Mouse (Mus musculus) heart, embryonic 16.5 days (tissue): ENCODE data around the gene Dnaja1. TPM values are rescaled to one million over a fixed set of nuclear protein-coding genes. Genes with fewer than 3 reads are reported as not detected.
A peak's percentile ranks its signal among the peaks of the same experiment; 100 is the strongest.

ENCODE experiments used
- ATAC-seq: fragments of 200-750 bp; cut with Nextera tagmentation; replicated peaks from 2 replicates; pipeline ENCODE4 v1.8.0; 2017; ENCODE audit warnings: moderate number of reproducible peaks; ENCODE audit not compliant: insufficient read depth, low FRiP score; ENCODE audit errors: extremely low read depth
- H3K27ac ChIP-seq: fragments of 300-500 bp; sonication (generic); 2 replicates; pipeline ENCODE4 v1.5.1; 2014; ENCODE audit warnings: mild to moderate bottlenecking, low read length, control low read depth, moderate library complexity
- H3K27me3 ChIP-seq: fragments of 300-500 bp; sonication (generic); 2 replicates; pipeline ENCODE4 v1.6.1; 2014; ENCODE audit warnings: low read length, mixed read lengths; ENCODE audit not compliant: control insufficient read depth, insufficient read depth
- H3K36me3 ChIP-seq: fragments of 300-500 bp; sonication (generic); 2 replicates; pipeline ENCODE4 v1.6.1; 2014; ENCODE audit not compliant: control insufficient read depth, insufficient read depth
- H3K4me1 ChIP-seq: fragments of 300-500 bp; sonication (generic); 2 replicates; pipeline ENCODE4 v1.6.1; 2014; ENCODE audit warnings: low read length, mixed read lengths; ENCODE audit not compliant: control insufficient read depth, insufficient read depth
- H3K4me2 ChIP-seq: fragments of 300-500 bp; sonication (generic); 2 replicates; pipeline ENCODE4 v1.6.1; 2014; ENCODE audit warnings: low read depth, mild to moderate bottlenecking, control low read depth, low read length
- H3K4me3 ChIP-seq: fragments of 300-500 bp; sonication (generic); 2 replicates; pipeline ENCODE4 v1.5.1; 2014; ENCODE audit warnings: mild to moderate bottlenecking, control low read depth, low read length
- H3K9ac ChIP-seq: fragments of 300-500 bp; sonication (generic); 2 replicates; pipeline ENCODE4 v1.6.1; 2014; ENCODE audit warnings: low read length, control low read depth
- H3K9me3 ChIP-seq: fragments of 300-500 bp; sonication (generic); replicated peaks from 2 replicates; pipeline ENCODE4 v1.6.1; 2016; ENCODE audit warnings: low read length; ENCODE audit not compliant: control insufficient read depth
- WGBS: fragments of 180-500 bp; shearing (Covaris S2); extraction: QIAGEN DNeasy Blood & Tissue Kit; methylation state at CpG from one replicate; pipeline ENCODE4 v1.1.7; 2014; 5-methylcytosine and 5-hydroxymethylcytosine counted together
- polyA plus RNA-seq: library from polyadenylated mRNA; unstranded; fragments of >200 nt; fragmentation: Nextera tagmentation; extraction: Ambion mirVana; gene quantifications from 2 replicates; pipeline ENCODE4 v1.2.1, GENCODE M21; 2015

Gene Dnaja1
- polyA plus RNA-seq, 1 experiment from 2014 or later: 262 TPM

GRCm38 (mm10) chr4:40697059-40697458 lies 24.9 kb upstream of the Dnaja1 start:
- peaks cover 23% of the 10 kb centered on the region for H3K36me3 ChIP-seq
- H3K27ac ChIP-seq: no peak overlapping the region
- WGBS: 73% methylated on average over 7 of the region's 7 CpGs
- H3K4me1 ChIP-seq: peaks cover 2% of the 10 kb centered on the region
- ATAC-seq: no peak
- H3K9ac ChIP-seq: no peak overlapping the region
- no peak overlapping the region for H3K4me2 ChIP-seq
- H3K4me3 ChIP-seq: no peak overlapping the region
- H3K27me3 ChIP-seq: no peaks in the 10 kb centered on the region
- no peaks in the 10 kb centered on the region for H3K9me3 ChIP-seq

GRCm38 (mm10) chr4:40700216-40700615 lies 21.7 kb upstream of the Dnaja1 start:
- no peaks in the 10 kb centered on the region for H3K27me3 ChIP-seq

GRCm38 (mm10) chr4:40701796-40702195 lies 20.2 kb upstream of the Dnaja1 start:
- Histone ChIP-seq H3K9ac (peak overlapping the region; percentile 78; the same call in 1 of the 2 replicates), H3K4me3 (peak overlapping the region; percentile 74), H3K36me3 (no peaks in the 10 kb centered on the region; the same call in 1 of the 2 replicates), H3K4me1 (peaks cover 18% of the 10 kb centered on the region), H3K27me3 (no peaks in the 10 kb centered on the region), H3K9me3 (no peaks in the 10 kb centered on the region), H3K4me2 (peak overlapping the region; percentile 91), H3K27ac (no peak overlapping the region)
- WGBS: 85% methylated on average over 3 of the region's 3 CpGs
- no peak for ATAC-seq

More at GRCm38 (mm10) chr4:40700216-40700615, 21.7 kb upstream of the Dnaja1 start:
- peaks cover 13% of the 10 kb centered on the region for H3K4me1 ChIP-seq
- peaks cover 4% of the 10 kb centered on the region for H3K36me3 ChIP-seq
- no peak overlapping the region for H3K4me2 ChIP-seq
- no peak overlapping the region for H3K27ac ChIP-seq
- H3K9me3 ChIP-seq: no peaks in the 10 kb centered on the region
- 82% methylated on average over 8 of the region's 8 CpGs for WGBS
- no peak overlapping the region for H3K9ac ChIP-seq
- H3K4me3 ChIP-seq: no peak overlapping the region
- no peak for ATAC-seq

GRCm38 (mm10) chr4:40702797-40703709 lies 18.9 kb upstream of the Dnaja1 start, which contains the start of gene Aptx:
Gene Aptx, minus strand, starts transcription at chr4:40703194.
- peak within 1 kb of the TSS; percentile 91 for H3K4me2 ChIP-seq
- peak within 1 kb of the TSS; percentile 74 for H3K4me3 ChIP-seq
- no peaks in the 10 kb centered on the region for H3K27me3 ChIP-seq
- ATAC-seq: peak; percentile 91
- peaks cover 18% of the 10 kb centered on the region for H3K4me1 ChIP-seq
- no peaks in the 10 kb centered on the region for H3K9me3 ChIP-seq
- no peaks in the 10 kb centered on the region; the same call in 1 of the 2 replicates for H3K36me3 ChIP-seq
- peak within 1 kb of the TSS; percentile 78 for H3K9ac ChIP-seq
- WGBS: under 1% methylated on average over 42 of the region's 42 CpGs
- H3K27ac ChIP-seq: peak within 1 kb of the TSS; percentile 98

GRCm38 (mm10) chr4:40703710-40704275 lies 18.2 kb upstream of the Dnaja1 start:
- 37% methylated on average over 9 of the region's 9 CpGs for WGBS
- H3K4me1 ChIP-seq: peaks cover 18% of the 10 kb centered on the region
- no peak for ATAC-seq

GRCm38 (mm10) chr4:40717141-40717540 lies 4.8 kb upstream of the Dnaja1 start:
- no peaks in the 10 kb centered on the region for H3K9me3 ChIP-seq
- no peak overlapping the region for H3K27ac ChIP-seq
- H3K4me2 ChIP-seq: no peak overlapping the region
- H3K27me3 ChIP-seq: no peaks in the 10 kb centered on the region
- H3K9ac ChIP-seq: no peak overlapping the region
- WGBS: 87% methylated on average over 3 of the region's 3 CpGs
- no peak overlapping the region for H3K4me3 ChIP-seq
- H3K36me3 ChIP-seq: no peaks in the 10 kb centered on the region
- H3K4me1 ChIP-seq: peaks cover 8% of the 10 kb centered on the region
- no peak for ATAC-seq

More at GRCm38 (mm10) chr4:40703710-40704275, 18.2 kb upstream of the Dnaja1 start:
- Histone ChIP-seq H3K36me3 (no peaks in the 10 kb centered on the region; the same call in 1 of the 2 replicates), H3K27me3 (no peaks in the 10 kb centered on the region), H3K4me2 (peak overlapping the region; percentile 91), H3K9ac (peak overlapping the region; percentile 78), H3K4me3 (peak overlapping the region; percentile 74), H3K27ac (peak overlapping the region; percentile 98), H3K9me3 (no peaks in the 10 kb centered on the region)

GRCm38 (mm10) chr4:40720910-40721309 lies 1.0 kb upstream of the Dnaja1 start:
- Histone ChIP-seq H3K4me3 (no peak overlapping the region; the same call in 1 of the 2 replicates), H3K9me3 (no peaks in the 10 kb centered on the region), H3K27me3 (no peaks in the 10 kb centered on the region), H3K9ac (peak overlapping the region; percentile 89), H3K27ac (peak overlapping the region; percentile 93), H3K4me2 (peak overlapping the region; percentile 66), H3K36me3 (peaks cover under 1% of the 10 kb centered on the region; the same call in 1 of the 2 replicates), H3K4me1 (peaks cover 22% of the 10 kb centered on the region)
- ATAC-seq: no peak
- WGBS: 89% methylated on average over 8 of the region's 8 CpGs

- peak overlapping the region; percentile 80 for H3K4me3 ChIP-seq
- H3K4me2 ChIP-seq: peak overlapping the region; percentile 82
- no peaks in the 10 kb centered on the region for H3K9me3 ChIP-seq
- ATAC-seq: peak; percentile 85
- peak overlapping the region; percentile 93 for H3K27ac ChIP-seq
- WGBS: under 1% methylated on average over 58 of the region's 62 CpGs
- H3K4me1 ChIP-seq: peaks cover 22% of the 10 kb centered on the region
- peaks cover 17% of the 10 kb centered on the region for H3K36me3 ChIP-seq
- no peaks in the 10 kb centered on the region for H3K27me3 ChIP-seq
- peak overlapping the region; percentile 89 for H3K9ac ChIP-seq
These were observed 924 bp downstream of the Dnaja1 start for GRCm38 (mm10) chr4:40722687-40723460.
